Mouse (Mus musculus) A20 (cell line): ENCODE data around the gene Tvp23a.

Experiments
- DNase-seq: peaks from one replicate; pipeline ENCODE4 v3.0.0-alpha.2; 2011; ENCODE audit warnings: low read depth, low spot score

Gene Tvp23a

GRCm38 (mm10) chr16:10453872-10454582 is 6.9 kb upstream of the Tvp23a start:
- no peak for DNase-seq

DNA sequence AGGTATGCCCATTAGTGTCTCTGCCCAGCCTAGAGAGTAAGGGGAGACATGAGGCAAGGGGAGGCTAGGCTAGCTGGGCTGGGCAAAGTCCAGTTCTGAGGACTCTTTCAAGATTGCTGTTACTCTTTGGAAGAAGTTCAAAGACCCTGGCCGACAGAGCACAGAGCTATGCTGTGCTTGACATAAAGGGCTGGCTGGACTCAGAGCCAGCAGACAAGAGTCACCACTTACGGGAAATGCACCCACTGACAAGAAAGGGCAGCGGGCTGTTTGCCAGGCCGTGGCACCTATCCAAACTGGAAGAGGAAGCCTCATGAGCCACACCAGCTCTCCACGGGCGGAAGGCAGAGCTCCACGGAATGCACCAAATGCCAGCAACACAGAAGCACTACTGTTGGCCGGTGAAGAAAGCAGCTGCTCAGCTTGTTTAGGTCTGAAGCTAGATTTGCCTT is 5.3 kb upstream of the Tvp23a start:
- no peak for DNase-seq

DNA sequence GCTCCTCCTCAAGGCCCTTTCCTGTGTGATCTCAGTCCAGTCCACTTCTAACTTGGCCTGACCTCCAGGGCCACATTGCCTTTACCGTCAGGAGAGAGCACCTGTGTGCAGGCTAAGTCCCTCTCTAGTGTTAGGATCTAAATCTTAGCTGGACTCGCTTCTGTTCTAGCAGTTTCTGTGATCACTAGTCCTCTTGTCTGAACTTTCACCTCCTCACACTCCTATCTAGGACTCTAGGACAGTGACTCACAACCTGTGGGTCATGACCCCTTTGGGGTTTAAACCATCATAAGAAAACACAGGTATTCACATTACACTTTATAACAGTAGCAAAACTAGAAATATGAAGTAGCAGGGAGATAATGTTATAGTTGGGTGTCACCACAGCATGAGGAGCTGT is 4.7 kb upstream of the Tvp23a start:
- no peak for DNase-seq

DNA sequence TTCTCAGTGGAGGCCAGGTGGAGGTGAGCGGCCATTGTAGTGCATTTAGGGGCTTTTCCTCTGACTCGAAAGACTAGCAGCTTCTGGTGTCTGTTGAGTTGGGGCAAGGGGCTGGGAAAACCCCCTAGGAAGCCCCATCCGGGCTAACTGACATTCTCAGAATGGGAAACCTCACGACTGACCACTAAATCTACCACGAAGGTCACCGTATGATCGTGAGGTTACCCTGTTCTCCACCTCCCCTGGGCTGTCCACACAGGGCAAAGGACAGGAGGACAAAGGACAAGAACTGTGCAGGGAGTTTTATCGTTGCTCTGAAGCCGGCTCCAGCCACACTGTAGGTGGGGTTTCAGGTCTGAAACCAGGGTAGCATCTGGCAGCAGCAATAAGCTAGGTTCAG is 1.8 kb upstream of the Tvp23a start:
- DNase-seq: peak; percentile 65

DNA sequence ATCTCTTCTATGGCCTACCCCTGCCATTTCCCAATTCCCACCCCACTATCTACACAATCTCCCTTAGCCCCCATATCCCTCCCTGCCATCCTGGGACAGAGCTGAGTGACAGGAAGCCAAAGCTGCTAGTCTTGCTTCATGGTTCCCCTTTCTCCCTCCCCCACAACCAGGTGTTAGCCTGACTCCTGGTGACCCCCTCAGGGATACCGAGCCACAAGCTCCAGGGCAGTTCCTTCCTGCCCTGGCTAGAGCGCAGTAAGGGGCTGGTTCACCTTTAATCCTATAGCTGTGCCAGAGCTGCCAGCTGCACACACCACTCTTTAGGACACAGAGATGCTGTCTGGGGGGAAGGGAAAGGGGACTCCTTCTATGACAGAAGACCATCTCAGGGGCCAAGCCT is 619 bp upstream of the Tvp23a start:
- DNase-seq: peak; percentile 40

- DNase-seq: no peak
Measured at GRCm38 (mm10) chr16:10446573-10447263, 444 bp downstream of the Tvp23a start.

- no peak for DNase-seq
Measured at GRCm38 (mm10) chr16:10443723-10444122, 3.4 kb downstream of the Tvp23a start.

GRCm38 (mm10) chr16:10441761-10442160 is 5.4 kb downstream of the Tvp23a start:
- no peak for DNase-seq

DNA sequence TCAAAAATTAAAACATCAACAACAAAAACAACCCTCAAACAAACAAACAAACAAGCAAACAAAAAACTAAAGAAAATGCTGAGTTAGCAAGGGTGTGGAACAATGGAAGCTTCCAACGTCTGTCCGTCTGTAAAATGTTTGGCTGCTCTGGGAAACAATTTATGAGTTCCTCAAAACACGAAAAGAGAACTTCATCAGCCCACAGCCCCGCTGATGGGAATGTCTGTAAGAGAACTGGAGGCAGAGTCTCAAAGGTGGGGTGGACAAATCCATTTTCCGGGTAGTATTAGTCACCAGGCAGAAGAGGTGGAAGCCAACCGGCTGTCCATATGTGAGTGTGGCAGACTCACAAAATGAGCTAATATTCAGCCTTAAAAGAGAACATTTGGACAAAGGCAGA is 5.8 kb downstream of the Tvp23a start:
- DNase-seq: no peak

DNA sequence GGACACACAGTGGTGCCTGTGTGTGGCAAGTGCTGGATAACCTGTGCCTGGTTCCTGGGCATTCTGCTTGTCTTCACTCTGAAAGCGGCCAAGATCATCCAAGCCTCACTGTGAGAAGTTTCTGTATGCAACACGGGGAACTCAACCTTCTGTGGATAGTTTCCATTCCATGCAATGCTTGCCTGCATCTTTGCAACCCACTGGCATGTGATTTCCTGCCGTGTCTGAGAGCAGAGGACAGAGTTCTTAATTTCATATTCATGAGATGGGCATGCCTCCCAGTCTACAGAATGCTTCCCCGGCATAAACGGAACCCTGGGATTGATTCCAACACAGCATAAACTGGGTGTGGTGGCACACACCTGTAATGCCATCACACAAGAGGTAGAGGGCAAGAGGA is 9.1 kb downstream of the Tvp23a start:
- DNase-seq: no peak

DNA sequence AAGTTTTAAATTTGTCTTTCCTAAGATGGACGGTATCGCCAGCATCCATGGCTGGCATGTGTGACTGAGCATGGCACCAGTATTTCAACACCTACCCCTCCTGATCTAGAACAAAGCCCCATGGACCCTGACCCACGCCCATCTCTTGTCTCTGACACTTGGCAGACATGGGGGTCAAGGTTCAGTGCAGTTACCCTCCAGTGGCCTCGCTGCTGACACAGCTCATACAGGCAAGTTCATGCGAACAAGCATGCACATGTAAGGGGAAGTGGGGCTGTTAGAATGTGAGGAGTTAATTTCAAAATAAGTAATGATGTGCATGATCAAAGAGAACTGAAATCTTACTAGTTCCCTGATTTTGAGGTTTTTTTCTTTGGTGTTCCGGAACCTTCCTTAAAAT is 11.0 kb downstream of the Tvp23a start:
- peak; percentile 74 for DNase-seq

GRCm38 (mm10) chr16:10433344-10433743 is 13.8 kb downstream of the Tvp23a start:
- no peak for DNase-seq

DNA sequence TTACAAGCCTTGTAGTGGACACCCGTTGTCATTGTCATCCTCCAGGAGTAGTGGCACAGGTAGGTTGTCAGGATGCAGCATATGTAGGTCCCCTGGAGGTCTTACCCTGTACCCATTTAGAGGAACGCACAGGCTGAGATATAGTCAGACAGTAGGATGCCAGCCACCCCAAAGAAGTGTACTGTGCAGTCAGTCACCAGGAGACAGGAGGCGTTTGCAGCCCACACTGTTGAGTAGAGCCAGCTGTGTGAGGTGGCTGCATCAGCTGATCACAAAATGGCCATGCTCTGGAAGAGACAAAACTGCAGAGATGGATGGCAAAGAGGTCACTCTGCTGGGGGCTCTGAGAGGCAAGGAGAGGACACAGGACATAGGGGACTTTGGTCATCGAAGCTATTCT is 14.8 kb downstream of the Tvp23a start:
- DNase-seq: no peak

GRCm38 (mm10) chr16:10431911-10432310 is 15.3 kb downstream of the Tvp23a start:
- no peak for DNase-seq

- DNase-seq: no peak
Measured at GRCm38 (mm10) chr16:10420447-10421054, 26.6 kb downstream of the Tvp23a start.

DNA sequence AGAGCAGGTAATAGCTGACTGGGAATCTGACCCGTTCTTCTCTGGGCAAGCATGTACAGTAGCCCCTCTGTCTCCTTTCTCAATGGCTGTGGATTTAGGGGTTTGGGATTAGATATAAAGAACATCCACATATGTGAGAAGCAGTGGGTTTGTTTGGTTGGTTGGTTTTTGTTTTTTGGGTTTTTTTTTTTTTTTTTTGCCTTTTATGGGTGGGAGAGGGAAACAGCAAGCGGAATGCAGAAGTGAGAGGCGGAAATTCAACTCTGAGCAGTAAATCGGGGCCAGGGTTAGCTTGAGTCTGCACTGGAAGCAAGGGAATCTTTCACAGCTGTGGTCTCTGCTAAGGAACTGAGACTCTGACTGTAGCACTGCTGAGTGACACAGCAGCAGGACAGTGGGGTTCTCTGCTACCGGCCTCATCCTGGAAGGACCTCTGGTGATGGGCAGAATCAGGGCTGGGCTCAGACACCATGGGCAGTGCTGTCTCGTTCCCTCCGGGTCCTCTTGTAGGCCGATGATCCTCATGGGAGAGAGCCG is 29.4 kb downstream of the Tvp23a start:
- DNase-seq: no peak

- DNase-seq: peak; percentile 46
Measured at GRCm38 (mm10) chr16:10416866-10417265, 30.3 kb downstream of the Tvp23a start.

GRCm38 (mm10) chr16:10415976-10416375 is 31.2 kb downstream of the Tvp23a start:
- DNase-seq: peak; percentile 78

DNA sequence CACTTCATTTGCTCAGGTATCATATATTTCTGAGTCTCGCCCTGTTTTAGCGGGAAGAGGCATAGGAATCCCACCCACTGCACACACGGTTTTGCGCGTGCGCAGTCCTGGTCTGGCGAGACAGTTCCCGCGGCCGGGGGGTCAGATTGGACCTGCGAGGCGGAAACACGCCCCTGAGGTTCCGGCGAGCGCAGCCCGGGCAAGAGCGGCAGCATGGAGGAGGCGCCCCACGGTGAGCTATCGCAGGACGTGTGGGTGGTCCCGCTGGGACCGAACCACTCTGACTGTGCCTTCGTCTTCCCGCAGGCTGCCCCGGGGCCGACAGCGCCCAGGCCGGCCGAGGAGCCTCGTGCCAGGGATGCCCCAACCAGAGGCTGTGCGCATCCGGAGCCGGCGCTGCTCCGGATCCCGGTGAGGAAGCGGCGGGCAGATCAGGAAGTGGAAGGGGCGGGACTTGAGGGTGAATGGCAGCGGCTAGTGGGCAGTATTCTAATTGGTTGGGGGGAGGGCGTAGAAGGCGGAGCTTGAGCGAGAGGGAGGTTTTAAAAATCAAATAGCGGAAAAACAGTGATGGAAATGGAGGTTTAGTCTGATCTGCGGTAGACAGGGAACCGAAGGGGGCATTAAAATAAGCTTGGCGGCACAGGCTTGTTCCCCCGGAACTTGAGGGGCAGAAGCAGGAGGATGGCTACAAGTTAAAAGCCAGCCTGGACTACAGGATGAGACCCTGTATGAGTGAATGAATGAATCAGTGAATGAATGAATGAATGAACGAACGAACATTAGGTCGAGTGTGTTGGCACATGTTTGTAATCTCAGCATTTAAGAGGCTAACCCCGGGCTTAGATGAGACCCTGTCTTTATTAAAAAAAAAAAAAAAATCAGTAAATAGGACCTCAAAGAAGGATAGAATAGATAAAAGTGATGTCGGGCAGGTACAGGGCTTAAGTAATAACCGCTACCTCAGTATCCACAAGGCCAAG is 35.1 kb downstream of the Tvp23a start, which contains the start of gene Nubp1:
Nubp1 (plus strand) TSS at position 185 of the 983 bp plus-strand sequence.
- peak; percentile 99 for DNase-seq

GRCm38 (mm10) chr16:10399160-10399559 is 48.0 kb downstream of the Tvp23a start:
- peak; percentile 75 for DNase-seq

- no peak for DNase-seq
Measured at GRCm38 (mm10) chr16:10398755-10399154, 48.4 kb downstream of the Tvp23a start.
